Mouse (Mus musculus) layer of hippocampus, adult 8-10 months (tissue): ENCODE data around the gene Olfr65. TPM values are rescaled to one million over a fixed set of nuclear protein-coding genes. Genes with fewer than 3 reads are reported as not detected.

Experiments
- DNase-seq, 2 experiments: peaks; one replicate each; pipeline ENCODE4 v3.0.0; 2022; ENCODE audit warnings: low spot score in 2 of 2
- total RNA-seq, 4 experiments: library from RNA; stranded (reverse); gene quantifications; 2 replicates each; pipeline ENCODE4 v1.2.4; 2022

The Olfr65 gene
- not detected for total RNA-seq

GRCm38 (mm10) chr7:103903187-103903586, at the start of gene Olfr65:
TSS of gene Olfr65 (plus strand) at chr7:103903487.
- no peak for DNase-seq

GRCm38 (mm10) chr7:103854669-103855068, 48.6 kb upstream of the Olfr65 start:
- DNase-seq, result no peak

- DNase-seq, result no peak
Observed at GRCm38 (mm10) chr7:103859076-103859475, 44.2 kb upstream of the Olfr65 start.

- no peak for DNase-seq
Observed at GRCm38 (mm10) chr7:103860855-103861254, 42.4 kb upstream of the Olfr65 start.

GRCm38 (mm10) chr7:103861531-103861930, 41.8 kb upstream of the Olfr65 start:
- DNase-seq, result no peak

- no peak for DNase-seq
Observed at GRCm38 (mm10) chr7:103865716-103866115, 37.6 kb upstream of the Olfr65 start.

GRCm38 (mm10) chr7:103870667-103871066, 32.6 kb upstream of the Olfr65 start:
- no peak for DNase-seq

GRCm38 (mm10) chr7:103873064-103873463, 30.2 kb upstream of the Olfr65 start:
- no peak for DNase-seq

- DNase-seq, result no peak
Observed at GRCm38 (mm10) chr7:103874451-103874850, 28.8 kb upstream of the Olfr65 start.

- DNase-seq, result no peak
Observed at GRCm38 (mm10) chr7:103877093-103877492, 26.2 kb upstream of the Olfr65 start.

GRCm38 (mm10) chr7:103886152-103886551, 17.1 kb upstream of the Olfr65 start, which contains the start of gene Olfr66:
TSS of gene Olfr66 (minus strand) at chr7:103886252.
- DNase-seq, result no peak

- no peak for DNase-seq
Observed at GRCm38 (mm10) chr7:103894385-103894784, 8.9 kb upstream of the Olfr65 start, which contains the start of gene Olfr64. TSS of gene Olfr64 (minus strand) at chr7:103894485.

- no peak for DNase-seq
Observed at GRCm38 (mm10) chr7:103910047-103910446, 6.8 kb downstream of the Olfr65 start.

- no peak for DNase-seq
Observed at GRCm38 (mm10) chr7:103912969-103913511, 9.8 kb downstream of the Olfr65 start.

GRCm38 (mm10) chr7:103915338-103915737, 12.1 kb downstream of the Olfr65 start:
- no peak for DNase-seq

GRCm38 (mm10) chr7:103928525-103928924, 25.2 kb downstream of the Olfr65 start, which contains the start of gene Olfr631:
TSS of gene Olfr631 (plus strand) at chr7:103928825.
- no peak for DNase-seq

GRCm38 (mm10) chr7:103934264-103934663, 31.0 kb downstream of the Olfr65 start, which contains the start of gene Olfr632:
TSS of gene Olfr632 (plus strand) at chr7:103934347.
- no peak for DNase-seq

GRCm38 (mm10) chr7:103942730-103943129, 39.4 kb downstream of the Olfr65 start:
- DNase-seq, result no peak

GRCm38 (mm10) chr7:103944137-103944536, 40.9 kb downstream of the Olfr65 start, which contains the start of gene Olfr633:
TSS of gene Olfr633 (plus strand) at chr7:103944437.
- no peak for DNase-seq
